12 mouse cellular contexts compared by ENCODE assay signal in the genomic region with DNA sequence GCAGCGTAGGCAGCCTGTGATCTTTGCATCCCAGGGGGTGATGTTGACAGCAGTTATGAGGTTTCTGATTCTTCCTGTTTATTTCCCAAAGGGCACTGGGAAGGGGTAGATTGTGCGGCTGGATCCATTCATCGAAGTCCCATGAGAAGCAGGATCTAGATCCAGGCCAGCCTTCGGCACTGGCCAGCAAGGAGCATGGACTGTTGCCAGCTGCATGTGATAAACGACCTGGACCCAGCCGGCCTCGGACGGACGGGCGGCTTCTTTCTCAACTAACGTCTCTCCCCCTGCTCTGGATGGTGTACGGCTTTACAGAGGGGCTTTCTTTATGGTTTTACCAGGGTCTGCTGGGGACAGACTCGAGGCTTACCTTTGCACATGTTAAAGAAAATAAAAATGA. TPM values are rescaled to one million over a fixed set of nuclear protein-coding genes. Genes with fewer than 3 reads are reported as not detected.
DNase-seq lines count a peak whose midpoint lies in the region; ATAC-seq and TF ChIP-seq lines count a peak whose summit lies in the region.
"Had no signal": no experiment of that assay in that cellular context is flagged by ENCODE, and none has a peak within 500 bp of the region (broad histone marks: within the 10 kb centered on the region; RNA-seq: fewer than 3 reads in every experiment).

No protein-coding gene starts in this region.

- H3K27ac ChIP-seq in hindbrain, embryonic 11.5 days (ENCODE audit: low read depth, low read length) = no peak overlapping the region
- H3K27ac ChIP-seq in hindbrain, embryonic 13.5 days = no peak overlapping the region
- H3K27ac ChIP-seq in lung, postnatal 0 days (ENCODE audit: low read length) = no peak overlapping the region
- H3K27ac ChIP-seq in forebrain, embryonic 16.5 days (ENCODE audit: low read length) = no peak overlapping the region
- H3K27ac ChIP-seq: liver, embryonic 13.5 days; stomach, postnatal 0 days had no signal

- H3K4me3 ChIP-seq in hindbrain, embryonic 11.5 days (ENCODE audit: low read depth, low read length) = no peak overlapping the region
- H3K4me3 ChIP-seq in hindbrain, embryonic 13.5 days = no peak overlapping the region
- H3K4me3 ChIP-seq in lung, postnatal 0 days (ENCODE audit: low read depth, low read length) = no peak overlapping the region
- H3K4me3 ChIP-seq in forebrain, embryonic 16.5 days (replicated peaks; ENCODE audit: low read length) = no peak overlapping the region
- H3K4me3 ChIP-seq: liver, embryonic 13.5 days; megakaryocyte, embryonic 14.5 days had no signal

- H3K9me3 ChIP-seq in hindbrain, embryonic 11.5 days (ENCODE audit: control insufficient read depth, low read length) = no peaks in the 10 kb centered on the region
- no peaks in the 10 kb centered on the region for H3K9me3 ChIP-seq in hindbrain, embryonic 13.5 days
- H3K9me3 ChIP-seq in lung, postnatal 0 days (ENCODE audit: low read length) = no peaks in the 10 kb centered on the region
- no peaks in the 10 kb centered on the region for H3K9me3 ChIP-seq in forebrain, embryonic 16.5 days (ENCODE audit: control insufficient read depth, low read length)
- H3K9me3 ChIP-seq: liver, embryonic 13.5 days had no signal

- peak; percentile 40 for DNase-seq in cerebellum, adult 11-12 months
- DNase-seq in hindbrain, embryonic 11.5 days (ENCODE audit: low spot score) = no peak
- DNase-seq in lung, postnatal 36 days = peak; percentile 21
- DNase-seq in lung, postnatal 0 days (ENCODE audit: low spot score) = no peak
- DNase-seq: liver, embryonic 13.5 days had no signal

- TF ChIP-seq EP300 in lung, postnatal 0 days (IDR thresholded peaks at IDR 0.05) = no peak

- H3K4me2 ChIP-seq in hindbrain, embryonic 11.5 days (replicated peaks; ENCODE audit: low read depth, low read length) = no peak overlapping the region
- no peak overlapping the region for H3K4me2 ChIP-seq in hindbrain, embryonic 13.5 days
- H3K4me2 ChIP-seq in lung, postnatal 0 days (replicated peaks; ENCODE audit: low read depth, low read length) = no peak overlapping the region
- H3K4me2 ChIP-seq in forebrain, embryonic 16.5 days (ENCODE audit: low read length) = no peak overlapping the region
- H3K4me2 ChIP-seq: liver, embryonic 13.5 days had no signal

- H3K27me3 ChIP-seq in hindbrain, embryonic 11.5 days (ENCODE audit: control insufficient read depth, insufficient read depth, low read length) = peaks cover 15% of the 10 kb centered on the region; the same call in 1 of the 2 replicates
- H3K27me3 ChIP-seq in hindbrain, embryonic 13.5 days = peaks cover 25% of the 10 kb centered on the region
- H3K27me3 ChIP-seq in lung, postnatal 0 days (replicated peaks; ENCODE audit: insufficient read depth, low read length) = peaks cover 7% of the 10 kb centered on the region
- peaks cover 20% of the 10 kb centered on the region for H3K27me3 ChIP-seq in forebrain, embryonic 16.5 days (replicated peaks; ENCODE audit: control insufficient read depth, insufficient read depth, low read length)

- H3K36me3 ChIP-seq in hindbrain, embryonic 11.5 days (ENCODE audit: control insufficient read depth, insufficient read depth, low read length) = no peaks in the 10 kb centered on the region
- H3K36me3 ChIP-seq in hindbrain, embryonic 13.5 days = peaks cover 29% of the 10 kb centered on the region
- H3K36me3 ChIP-seq in lung, postnatal 0 days (ENCODE audit: insufficient read depth, low read length) = no peaks in the 10 kb centered on the region
- no peaks in the 10 kb centered on the region for H3K36me3 ChIP-seq in forebrain, embryonic 16.5 days (ENCODE audit: control insufficient read depth, insufficient read depth)
- H3K36me3 ChIP-seq: liver, embryonic 13.5 days had no signal

- ATAC-seq in cerebellum, adult (ENCODE audit: insufficient number of reproducible peaks, low FRiP score, low TSS enrichment) = no peak
- ATAC-seq in hindbrain, embryonic 11.5 days (ENCODE audit: low FRiP score) = no peak
- no peak for ATAC-seq in hindbrain, embryonic 13.5 days (ENCODE audit: low FRiP score)
- ATAC-seq in lung, postnatal 0 days = no peak
- no peak for ATAC-seq in activated CD4-positive, CD25-positive, alpha-beta regulatory T cell, adult 4 months
- no peak for ATAC-seq in forebrain, embryonic 16.5 days
- ATAC-seq: forebrain, embryonic 14.5 days had no signal

- H3K9ac ChIP-seq in hindbrain, embryonic 11.5 days (ENCODE audit: low read depth, low read length) = 0 out of 2 replicates have a peak overlapping the region, but pooled peaks have one; percentile 7
- H3K9ac ChIP-seq in hindbrain, embryonic 13.5 days = no peak overlapping the region
- no peak overlapping the region for H3K9ac ChIP-seq in lung, postnatal 0 days (replicated peaks; ENCODE audit: low read depth)
- H3K9ac ChIP-seq in forebrain, embryonic 16.5 days (replicated peaks; ENCODE audit: low read depth, low read length) = no peak overlapping the region
- H3K9ac ChIP-seq: liver, embryonic 13.5 days had no signal

- WGBS in hindbrain, embryonic 11.5 days = 48% methylated on average over 13 of the region's 13 CpGs
- 36% methylated on average over 13 of the region's 13 CpGs for WGBS in hindbrain, embryonic 13.5 days
- WGBS in lung, postnatal 0 days = 43% methylated on average over 13 of the region's 13 CpGs
- 71% methylated on average over 13 of the region's 13 CpGs for WGBS in forebrain, embryonic 16.5 days

- H3K4me1 ChIP-seq in hindbrain, embryonic 11.5 days (replicated peaks; ENCODE audit: control insufficient read depth, insufficient read depth, low read length) = peaks cover 6% of the 10 kb centered on the region; the same call in 1 of the 2 replicates
- H3K4me1 ChIP-seq in hindbrain, embryonic 13.5 days (replicated peaks) = peaks cover 19% of the 10 kb centered on the region
- H3K4me1 ChIP-seq in lung, postnatal 0 days (ENCODE audit: insufficient read depth, low read depth, low read length) = no peaks in the 10 kb centered on the region
- H3K4me1 ChIP-seq in forebrain, embryonic 16.5 days (replicated peaks; ENCODE audit: control insufficient read depth, insufficient read depth, low read length) = peaks cover 3% of the 10 kb centered on the region; the same call in 1 of the 2 replicates

- TF ChIP-seq CTCF in lung, postnatal 0 days (IDR thresholded peaks at IDR 0.05) = no peak

RNA-seq across cellular contexts. Expression of a gene that starts 42.0 kb away (rescaled TPM):
- polyA plus RNA-seq in hindbrain, embryonic 11.5 days (2014; fragmentation: Nextera tagmentation; extraction: Ambion mirVana) = 9.8 and 10.8 TPM in 2 replicates
- 7.9 and 9.8 TPM in 2 replicates for polyA plus RNA-seq in hindbrain, embryonic 13.5 days (2015; fragmentation: Nextera tagmentation; extraction: Ambion mirVana)
- polyA plus RNA-seq in lung, postnatal 0 days (2015; fragmentation: Nextera tagmentation; extraction: Ambion mirVana) = 0.08 and 0.49 TPM in 2 replicates
- 1 to 10 TPM; 1.4 to 2.9 TPM for polyA plus RNA-seq in activated CD4-positive, CD25-positive, alpha-beta regulatory T cell, adult 4 months (2017; shearing (Covaris generic))
- 2.1 and 2.9 TPM in 2 replicates for polyA plus RNA-seq in forebrain, embryonic 16.5 days (2015; fragmentation: Nextera tagmentation; extraction: Ambion mirVana)

Comparison
In these comparisons a context has a peak if more than half of its experiments do, and no peak if none do; other contexts are left out.
1. DNase-seq: peak in cerebellum, adult 11-12 months (single experiment) and lung, postnatal 36 days (single experiment); none in hindbrain, embryonic 11.5 days (single experiment) and lung, postnatal 0 days (single experiment).